Mouse (Mus musculus) lung, embryonic 15.5 days (tissue): ENCODE results near the gene Asrgl1. TPM values are rescaled to one million over a fixed set of nuclear protein-coding genes. Genes with fewer than 3 reads are reported as not detected.

Source experiments
- ATAC-seq: fragments of 200-750 bp; cut with Nextera tagmentation; 2 replicates; pipeline ENCODE4 v1.8.0; 2017; ENCODE audit warnings: moderate number of reproducible peaks, borderline replicate concordance; ENCODE audit not compliant: low FRiP score, low TSS enrichment; ENCODE audit errors: extremely low read depth
- H3K27ac ChIP-seq: fragments of 300-500 bp; sonication (generic); 2 replicates; pipeline ENCODE4 v1.5.1; 2015; ENCODE audit warnings: moderate library complexity, mild to moderate bottlenecking, inconsistent platforms
- H3K27me3 ChIP-seq: fragments of 300-500 bp; sonication (generic); 2 replicates; pipeline ENCODE4 v1.6.1; 2015; ENCODE audit warnings: inconsistent platforms
- H3K36me3 ChIP-seq: fragments of 300-500 bp; sonication (generic); 2 replicates; pipeline ENCODE4 v1.6.1; 2015; ENCODE audit warnings: inconsistent platforms
- H3K4me1 ChIP-seq: fragments of 300-500 bp; sonication (generic); 2 replicates; pipeline ENCODE4 v1.6.1; 2015; ENCODE audit warnings: inconsistent platforms
- H3K4me2 ChIP-seq: fragments of 300-500 bp; sonication (generic); 2 replicates; pipeline ENCODE4 v1.6.1; 2015; ENCODE audit warnings: inconsistent platforms, mild to moderate bottlenecking, moderate library complexity
- H3K4me3 ChIP-seq: fragments of 300-500 bp; sonication (generic); 2 replicates; pipeline ENCODE4 v1.5.1; 2015; ENCODE audit warnings: mild to moderate bottlenecking, inconsistent platforms
- H3K9ac ChIP-seq: fragments of 300-500 bp; sonication (generic); 2 replicates; pipeline ENCODE4 v1.6.1; 2015; ENCODE audit warnings: inconsistent platforms
- H3K9me3 ChIP-seq: fragments of 300-500 bp; sonication (generic); 2 replicates; pipeline ENCODE4 v1.6.1; 2016; ENCODE audit warnings: inconsistent platforms
- WGBS: fragments of 180-500 bp; shearing (Covaris S2); methylation state at CpG from one replicate; pipeline ENCODE4 v1.1.7; 2015; 5-methylcytosine and 5-hydroxymethylcytosine counted together
- polyA plus RNA-seq: library from polyadenylated mRNA; unstranded; fragments of >200 nt; fragmentation: Nextera tagmentation; extraction: Ambion mirVana; gene quantifications from 2 replicates; pipeline ENCODE4 v1.2.1, GENCODE M21; 2015

The Asrgl1 gene
- polyA plus RNA-seq, 1 experiment from 2014 or later: 14.1 TPM

GRCm38 (mm10) chr19:9081311-9082190, 53.9 kb downstream of the Asrgl1 start:
- 60% methylated on average over 14 of the region's 14 CpGs for WGBS
- Histone ChIP-seq H3K27ac (peak overlapping the region; percentile 76), H3K36me3 (no peaks in the 10 kb centered on the region), H3K4me2 (peak overlapping the region; percentile 43; the same call in 1 of the 2 replicates), H3K27me3 (no peaks in the 10 kb centered on the region), H3K9ac (no peak overlapping the region), H3K4me1 (peaks cover 16% of the 10 kb centered on the region), H3K9me3 (no peaks in the 10 kb centered on the region), H3K4me3 (no peak overlapping the region)
- peak; percentile 47; the same call in 1 of the 2 replicates for ATAC-seq

DNA sequence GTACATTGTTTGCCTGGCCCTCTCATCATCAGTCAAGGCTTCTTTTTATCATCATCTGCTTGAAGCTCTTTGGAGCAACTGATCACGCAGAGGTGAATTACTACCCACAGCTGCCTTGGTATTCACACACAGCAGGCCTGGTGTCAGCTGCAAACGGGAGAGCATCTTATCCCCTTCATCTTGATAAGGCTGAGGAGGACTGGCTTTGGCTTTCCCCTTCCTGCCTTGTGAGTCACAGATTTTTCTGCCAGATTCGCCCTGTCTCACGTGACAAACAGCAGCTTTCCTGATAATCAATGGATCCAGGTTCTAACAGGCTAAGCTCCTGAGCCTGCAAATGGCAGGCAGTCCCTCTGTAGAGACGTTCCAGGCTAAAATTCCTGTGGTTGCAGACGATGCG, 55.5 kb downstream of the Asrgl1 start:
- Histone ChIP-seq H3K4me2 (no peak overlapping the region), H3K9ac (no peak overlapping the region), H3K9me3 (no peaks in the 10 kb centered on the region), H3K36me3 (no peaks in the 10 kb centered on the region), H3K27ac (no peak overlapping the region), H3K4me3 (no peak overlapping the region), H3K27me3 (no peaks in the 10 kb centered on the region), H3K4me1 (peaks cover 23% of the 10 kb centered on the region)
- no peak for ATAC-seq
- WGBS: 28% methylated on average over 7 of the region's 7 CpGs

DNA sequence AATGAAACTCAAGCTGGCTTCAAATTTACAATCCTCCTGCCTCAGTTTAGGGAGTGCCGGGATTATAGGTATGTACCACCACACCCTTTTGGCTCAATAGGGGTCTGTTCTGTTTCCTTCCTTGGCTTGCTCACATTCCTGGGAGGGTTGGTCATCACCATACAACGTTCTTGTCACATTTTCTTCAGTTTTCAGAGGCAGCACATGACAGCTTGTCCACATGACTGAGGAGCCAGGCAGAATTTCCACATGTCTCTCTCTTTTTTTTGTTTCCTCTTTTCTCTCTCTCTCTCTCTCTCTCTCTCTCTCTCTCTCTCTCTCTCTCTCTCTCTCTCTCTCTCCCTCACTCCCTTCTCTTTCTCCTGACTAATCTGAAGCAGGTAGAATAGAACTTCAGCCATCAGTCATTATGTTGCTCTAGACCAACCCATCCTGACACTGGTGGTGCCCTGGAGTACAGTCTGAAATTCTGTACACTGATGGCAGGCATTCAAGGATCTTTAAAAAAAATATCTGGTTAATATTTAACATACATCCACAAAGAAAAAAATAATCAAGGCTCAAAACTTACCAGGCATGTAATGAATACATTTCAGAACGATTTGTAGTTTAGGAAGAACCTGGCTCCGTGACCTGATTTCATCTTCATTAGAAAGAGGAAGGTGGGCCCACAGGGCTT, 58.3 kb downstream of the Asrgl1 start:
- Histone ChIP-seq H3K36me3 (no peaks in the 10 kb centered on the region), H3K27ac (no peak overlapping the region), H3K4me3 (no peak overlapping the region), H3K9ac (no peak overlapping the region), H3K9me3 (no peaks in the 10 kb centered on the region), H3K4me2 (no peak overlapping the region), H3K27me3 (no peaks in the 10 kb centered on the region), H3K4me1 (peaks cover 35% of the 10 kb centered on the region)
- WGBS: 59% methylated on average over 4 of the region's 4 CpGs
- no peak for ATAC-seq

DNA sequence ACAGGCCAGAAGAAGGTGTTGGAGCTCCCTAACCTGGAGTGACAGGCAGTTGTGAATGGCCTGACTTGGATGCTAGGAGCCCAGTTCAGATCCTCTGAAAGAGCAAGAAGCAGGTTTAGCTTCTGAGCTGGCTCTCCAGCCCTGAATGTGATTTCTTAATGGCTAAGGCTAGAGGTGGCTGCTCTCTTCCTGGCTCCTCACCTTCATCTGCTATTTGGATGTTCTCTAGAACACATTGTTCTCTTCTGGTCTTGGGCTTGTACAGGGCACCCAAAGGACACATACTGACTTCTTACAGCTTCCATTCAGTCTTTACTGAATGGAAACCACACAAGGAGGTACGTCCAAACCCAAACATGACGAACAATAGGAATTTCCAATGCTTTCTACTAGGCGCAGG, 59.4 kb downstream of the Asrgl1 start:
- Histone ChIP-seq H3K9me3 (no peaks in the 10 kb centered on the region), H3K4me1 (peaks cover 40% of the 10 kb centered on the region), H3K4me2 (no peak overlapping the region), H3K27me3 (no peaks in the 10 kb centered on the region), H3K27ac (no peak overlapping the region), H3K36me3 (no peaks in the 10 kb centered on the region), H3K9ac (no peak overlapping the region), H3K4me3 (no peak overlapping the region)
- WGBS: 86% methylated on average over 3 of the region's 3 CpGs
- no peak for ATAC-seq

GRCm38 (mm10) chr19:9075558-9075957, 59.9 kb downstream of the Asrgl1 start:
- Histone ChIP-seq H3K9me3 (no peaks in the 10 kb centered on the region), H3K9ac (no peak overlapping the region), H3K36me3 (no peaks in the 10 kb centered on the region), H3K4me3 (no peak overlapping the region), H3K27ac (no peak overlapping the region), H3K27me3 (no peaks in the 10 kb centered on the region), H3K4me2 (no peak overlapping the region), H3K4me1 (peaks cover 45% of the 10 kb centered on the region)
- ATAC-seq: no peak
- 53% methylated on average over 2 of the region's 2 CpGs for WGBS

- Histone ChIP-seq H3K4me3 (no peak overlapping the region), H3K27me3 (no peaks in the 10 kb centered on the region), H3K9me3 (no peaks in the 10 kb centered on the region), H3K4me2 (no peak overlapping the region), H3K4me1 (peaks cover 49% of the 10 kb centered on the region), H3K36me3 (no peaks in the 10 kb centered on the region), H3K27ac (peak overlapping the region; percentile 60), H3K9ac (no peak overlapping the region)
- WGBS: 56% methylated on average over 4 of the region's 4 CpGs
- ATAC-seq: no peak
Measured at GRCm38 (mm10) chr19:9074424-9074823, 61.0 kb downstream of the Asrgl1 start.

DNA sequence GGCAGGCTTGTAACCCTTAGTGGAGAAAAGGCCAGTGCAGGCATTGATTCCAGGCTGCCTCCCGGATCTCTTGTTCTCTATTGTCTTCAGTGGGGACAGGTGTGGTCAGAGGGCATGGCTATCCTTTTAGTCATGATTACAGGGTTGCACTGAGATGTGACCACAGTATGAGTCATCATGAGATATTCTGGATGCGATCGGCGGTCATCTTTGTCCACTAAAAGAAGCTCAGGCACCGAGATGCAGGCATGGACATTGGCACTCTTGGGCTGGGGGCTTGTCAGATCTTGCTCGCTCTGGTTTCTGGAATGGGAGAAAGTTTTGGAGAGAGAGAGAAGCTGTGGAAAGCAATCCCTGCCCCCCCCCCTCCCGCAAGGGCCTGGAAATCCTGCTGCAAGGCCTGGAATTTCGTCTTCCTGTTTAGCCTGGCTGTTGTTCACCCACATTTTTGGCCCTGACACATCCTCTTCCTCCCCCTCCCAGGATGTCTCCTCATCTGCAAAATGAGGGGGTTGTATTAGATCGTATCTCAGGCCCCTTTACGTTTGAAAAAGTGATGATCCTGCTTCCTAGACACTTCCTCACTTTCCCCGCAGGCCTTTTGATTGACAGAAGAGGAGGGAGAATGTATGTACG, 61.5 kb downstream of the Asrgl1 start:
- ATAC-seq: no peak
- no peak overlapping the region for H3K9ac ChIP-seq
- H3K4me1 ChIP-seq: peaks cover 50% of the 10 kb centered on the region

GRCm38 (mm10) chr19:9072157-9072530, 63.3 kb downstream of the Asrgl1 start:
- no peaks in the 10 kb centered on the region for H3K9me3 ChIP-seq
- no peak for ATAC-seq
- H3K9ac ChIP-seq: no peak overlapping the region
- H3K27me3 ChIP-seq: no peaks in the 10 kb centered on the region
- peak overlapping the region; percentile 87 for H3K27ac ChIP-seq
- 39% methylated on average over 2 of the region's 2 CpGs for WGBS
- no peaks in the 10 kb centered on the region for H3K36me3 ChIP-seq
- H3K4me2 ChIP-seq: no peak overlapping the region
- no peak overlapping the region for H3K4me3 ChIP-seq
- peaks cover 55% of the 10 kb centered on the region for H3K4me1 ChIP-seq

More for the DNA sequence above, 61.5 kb downstream of the Asrgl1 start:
- no peak overlapping the region for H3K4me2 ChIP-seq
- H3K9me3 ChIP-seq: no peaks in the 10 kb centered on the region
- H3K4me3 ChIP-seq: no peak overlapping the region
- 55% methylated on average over 12 of the region's 12 CpGs for whole genome bisulfite sequencing
- no peaks in the 10 kb centered on the region for H3K27me3 ChIP-seq
- H3K36me3 ChIP-seq: no peaks in the 10 kb centered on the region
- H3K27ac ChIP-seq: peak overlapping the region; percentile 60

DNA sequence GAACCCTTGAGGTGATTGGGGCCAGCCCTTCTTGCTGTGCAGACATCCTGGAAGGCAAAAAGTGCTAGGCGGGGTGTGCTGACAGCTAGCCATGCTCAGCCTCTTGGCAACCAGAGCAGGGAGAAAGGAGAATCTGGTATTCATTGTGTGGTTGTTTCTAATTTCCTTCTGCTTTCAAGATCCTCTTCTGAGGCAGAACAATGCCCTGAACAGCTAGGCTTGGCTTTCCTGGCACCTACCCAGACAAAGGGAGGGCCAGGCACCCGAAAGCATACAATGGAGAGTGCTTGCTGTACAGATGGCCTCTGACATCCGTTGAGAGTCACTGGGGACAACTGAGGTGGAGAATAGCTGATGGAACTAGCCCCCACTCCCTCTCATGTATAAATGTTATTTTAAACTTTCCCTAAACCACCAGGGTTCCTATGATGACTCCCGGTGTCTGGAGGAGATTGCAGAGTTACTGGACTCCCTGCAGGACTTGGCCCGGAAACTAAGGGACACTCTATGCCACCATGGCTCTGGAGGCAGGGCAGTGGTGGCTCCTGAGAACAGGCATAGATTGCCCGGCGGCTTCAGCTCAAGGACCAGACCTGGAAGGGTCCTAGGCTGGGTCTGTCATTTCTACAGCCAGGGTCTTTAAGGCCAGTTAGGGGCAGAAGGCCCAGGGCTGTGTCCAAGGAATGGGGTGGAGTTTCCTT, 63.8 kb downstream of the Asrgl1 start:
- no peak overlapping the region for H3K4me2 ChIP-seq
- WGBS: 41% methylated on average over 7 of the region's 7 CpGs

DNA sequence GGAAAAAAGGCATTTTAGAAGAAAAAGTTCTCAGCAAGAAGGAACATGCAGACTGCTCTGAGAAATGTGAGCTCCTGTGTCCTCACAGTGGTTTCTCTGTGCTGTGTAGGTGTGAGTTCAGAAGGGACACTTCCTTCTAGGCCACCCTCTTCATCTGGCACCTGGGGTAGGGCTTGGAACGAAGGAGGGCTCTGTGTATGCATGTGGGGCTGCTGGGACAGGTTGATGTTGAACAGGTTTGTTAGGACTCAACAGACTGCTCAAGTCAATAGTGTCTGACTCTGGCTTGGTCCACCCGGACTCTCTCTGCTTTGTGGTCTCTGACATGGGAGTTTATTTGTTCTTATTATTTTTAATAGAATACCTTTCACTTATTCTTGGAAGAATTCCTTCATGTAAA, 65.1 kb downstream of the Asrgl1 start:
- H3K4me3 ChIP-seq: no peak overlapping the region
- no peaks in the 10 kb centered on the region for H3K9me3 ChIP-seq
- H3K9ac ChIP-seq: no peak overlapping the region
- H3K4me2 ChIP-seq: peak overlapping the region; percentile 29; the same call in 1 of the 2 replicates
- no peaks in the 10 kb centered on the region for H3K27me3 ChIP-seq
- no peaks in the 10 kb centered on the region for H3K36me3 ChIP-seq
- peaks cover 60% of the 10 kb centered on the region for H3K4me1 ChIP-seq
- H3K27ac ChIP-seq: peak overlapping the region; percentile 87
- peak; percentile 36; the same call in 1 of the 2 replicates for ATAC-seq
- WGBS: 33% methylated on average over 2 of the region's 2 CpGs

More for the DNA sequence above, 63.8 kb downstream of the Asrgl1 start:
- H3K9ac ChIP-seq: no peak overlapping the region
- no peak overlapping the region for H3K4me3 ChIP-seq
- peak overlapping the region; percentile 87 for H3K27ac ChIP-seq
- no peaks in the 10 kb centered on the region for H3K36me3 ChIP-seq
- peaks cover 55% of the 10 kb centered on the region for H3K4me1 ChIP-seq
- H3K9me3 ChIP-seq: no peaks in the 10 kb centered on the region
- peak; percentile 39; the same call in 1 of the 2 replicates for ATAC-seq
- no peaks in the 10 kb centered on the region for H3K27me3 ChIP-seq

DNA sequence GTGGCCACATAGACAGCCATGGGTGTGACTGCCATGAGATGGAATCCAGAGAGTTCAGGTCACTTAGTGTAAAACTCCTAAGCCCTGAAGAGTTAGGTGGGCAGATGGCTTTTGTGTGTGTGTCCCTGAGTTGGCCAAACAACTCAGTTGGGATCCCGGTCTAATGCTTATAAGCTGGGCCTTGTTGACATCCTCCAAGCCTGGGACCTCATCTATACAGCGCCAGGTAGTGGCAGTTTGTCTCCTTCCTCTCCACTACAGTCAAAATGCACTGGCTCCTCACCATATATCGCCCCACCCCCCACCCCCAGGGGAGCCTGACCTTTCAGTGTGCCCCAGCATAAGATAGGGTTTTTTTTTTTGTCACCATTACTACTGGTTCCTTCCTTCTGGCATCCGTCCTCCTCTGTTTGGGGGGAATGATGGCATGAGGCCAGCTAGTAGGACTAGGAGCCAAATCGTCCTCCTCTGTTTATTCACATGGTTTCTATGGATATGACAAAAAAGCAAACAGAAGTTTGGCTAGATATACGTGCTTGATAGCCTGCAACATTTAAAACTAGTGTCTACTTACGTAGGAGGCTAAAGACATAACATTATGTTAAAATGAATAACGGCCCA, 65.6 kb downstream of the Asrgl1 start:
- H3K27me3 ChIP-seq: no peaks in the 10 kb centered on the region
- peak overlapping the region; percentile 87 for H3K27ac ChIP-seq
- H3K4me1 ChIP-seq: peaks cover 59% of the 10 kb centered on the region
- no peak overlapping the region for H3K9ac ChIP-seq
- H3K4me3 ChIP-seq: no peak overlapping the region
- peak overlapping the region; percentile 29; the same call in 1 of the 2 replicates for H3K4me2 ChIP-seq
- H3K36me3 ChIP-seq: no peaks in the 10 kb centered on the region
- H3K9me3 ChIP-seq: no peaks in the 10 kb centered on the region
- ATAC-seq: peak; percentile 64; the same call in 1 of the 2 replicates
- WGBS: 26% methylated on average over 8 of the region's 8 CpGs
